Mouse (Mus musculus): ENCODE measurements at regions not wholly inside any gene's neighbourhood (a gene's known extent, or its start where the extent isn't known, plus 50 kb on each side); places are given as distances from the start of the nearest gene placed in this dataset.

- no peak for DNase-seq
These were observed 710.2 kb upstream of the Tenm4 start for GRCm38 (mm10) chr7:95460889-95461288.

- no peak for DNase-seq
These were observed 705.5 kb upstream of the Tenm4 start for GRCm38 (mm10) chr7:95465506-95465905.

- no peak for DNase-seq
These were observed 704.0 kb upstream of the Tenm4 start for GRCm38 (mm10) chr7:95467028-95467427.

- DNase-seq, result no peak
These were observed 697.2 kb upstream of the Tenm4 start for GRCm38 (mm10) chr7:95473892-95474291.

GRCm38 (mm10) chr7:95480121-95480726 lies 690.8 kb upstream of the Tenm4 start:
- no peak for DNase-seq

- no peak for DNase-seq
These were observed 681.4 kb upstream of the Tenm4 start for GRCm38 (mm10) chr7:95489666-95490065.

- no peak for DNase-seq
These were observed 676.3 kb upstream of the Tenm4 start for GRCm38 (mm10) chr7:95494793-95495192.

GRCm38 (mm10) chr7:95502959-95503358 lies 668.1 kb upstream of the Tenm4 start:
- no peak for DNase-seq

GRCm38 (mm10) chr7:95547256-95547655 lies 623.8 kb upstream of the Tenm4 start:
- DNase-seq, result no peak

GRCm38 (mm10) chr7:95550099-95550498 lies 620.9 kb upstream of the Tenm4 start:
- no peak for DNase-seq

GRCm38 (mm10) chr7:95551798-95552387 lies 619.2 kb upstream of the Tenm4 start:
- no peak for DNase-seq

GRCm38 (mm10) chr7:95558589-95558988 lies 612.5 kb upstream of the Tenm4 start:
- no peak for DNase-seq

GRCm38 (mm10) chr7:95578633-95579032 lies 592.4 kb upstream of the Tenm4 start:
- DNase-seq, result no peak

- no peak for DNase-seq
These were observed 589.7 kb upstream of the Tenm4 start for GRCm38 (mm10) chr7:95581325-95581724.

GRCm38 (mm10) chr7:95598339-95598738 lies 572.7 kb upstream of the Tenm4 start:
- no peak for DNase-seq

- DNase-seq, result no peak
These were observed 557.3 kb upstream of the Tenm4 start for GRCm38 (mm10) chr7:95613736-95614135.

- peak; percentile 44 for DNase-seq
These were observed 553.7 kb upstream of the Tenm4 start for GRCm38 (mm10) chr7:95617370-95617769.

- no peak for DNase-seq
These were observed 552.9 kb upstream of the Tenm4 start for GRCm38 (mm10) chr7:95618170-95618569.

- DNase-seq, result no peak
These were observed 551.0 kb upstream of the Tenm4 start for GRCm38 (mm10) chr7:95620079-95620478.

- no peak for DNase-seq
These were observed 530.4 kb upstream of the Tenm4 start for GRCm38 (mm10) chr7:95640683-95641082.

GRCm38 (mm10) chr7:95674319-95674718 lies 496.7 kb upstream of the Tenm4 start:
- DNase-seq, result no peak

GRCm38 (mm10) chr7:95682521-95682920 lies 488.5 kb upstream of the Tenm4 start:
- DNase-seq, result no peak

- DNase-seq, result no peak
These were observed 483.3 kb upstream of the Tenm4 start for GRCm38 (mm10) chr7:95687733-95688132.

- DNase-seq, result no peak
These were observed 482.6 kb upstream of the Tenm4 start for GRCm38 (mm10) chr7:95688151-95689146.
